Comparison of ENCODE assay signal across 13 mouse cellular contexts in genomic region chr6:55320894-55321293, GRCm38 (mm10). TPM values are rescaled to one million over a fixed set of nuclear protein-coding genes. Genes with fewer than 3 reads are reported as not detected.
A peak's percentile ranks its signal among the peaks of the same experiment; 100 is the strongest.
DNase-seq lines count a peak whose midpoint lies in the region; ATAC-seq lines count a peak whose summit lies in the region.
"Had no signal": no experiment of that assay in that cellular context is flagged by ENCODE, and none has a peak within 500 bp of the region (broad histone marks: within the 10 kb centered on the region; RNA-seq: fewer than 3 reads in every experiment).

No protein-coding gene starts in this region.

- no peaks in the 10 kb centered on the region for H3K9me3 ChIP-seq in heart, embryonic 16.5 days (replicated peaks; ENCODE audit: control insufficient read depth, low read length)
- H3K9me3 ChIP-seq in heart, embryonic 11.5 days (replicated peaks; ENCODE audit: control insufficient read depth, low read length): no peaks in the 10 kb centered on the region
- no peaks in the 10 kb centered on the region for H3K9me3 ChIP-seq in neural tube, embryonic 12.5 days
- H3K9me3 ChIP-seq in neural tube, embryonic 15.5 days (replicated peaks): no peaks in the 10 kb centered on the region
- H3K9me3 ChIP-seq in liver, embryonic 16.5 days (replicated peaks; ENCODE audit: control insufficient read depth, low read length): no peaks in the 10 kb centered on the region
- H3K9me3 ChIP-seq: embryonic facial prominence, embryonic 12.5 days; midbrain, embryonic 12.5 days had no signal

- peaks cover 4% of the 10 kb centered on the region for H3K4me1 ChIP-seq in heart, embryonic 16.5 days (ENCODE audit: control insufficient read depth, insufficient read depth, low read length)
- H3K4me1 ChIP-seq in heart, embryonic 11.5 days (ENCODE audit: control insufficient read depth, insufficient read depth, low read length): peaks cover 17% of the 10 kb centered on the region
- H3K4me1 ChIP-seq in neural tube, embryonic 12.5 days: no peaks in the 10 kb centered on the region
- peaks cover 8% of the 10 kb centered on the region; the same call in 1 of the 2 replicates for H3K4me1 ChIP-seq in neural tube, embryonic 15.5 days
- H3K4me1 ChIP-seq in liver, embryonic 16.5 days (ENCODE audit: control insufficient read depth, low read depth, low read length): peaks cover 66% of the 10 kb centered on the region
- H3K4me1 ChIP-seq: midbrain, embryonic 12.5 days had no signal

- H3K4me3 ChIP-seq in heart, embryonic 16.5 days (ENCODE audit: low read length): no peak overlapping the region
- H3K4me3 ChIP-seq in heart, embryonic 11.5 days (ENCODE audit: low read depth, low read length): no peak overlapping the region
- no peak overlapping the region for H3K4me3 ChIP-seq in neural tube, embryonic 12.5 days
- no peak overlapping the region for H3K4me3 ChIP-seq in neural tube, embryonic 15.5 days (replicated peaks)
- H3K4me3 ChIP-seq in liver, embryonic 16.5 days (ENCODE audit: low read depth, low read length): no peak overlapping the region
- H3K4me3 ChIP-seq: embryonic facial prominence, embryonic 12.5 days; midbrain, embryonic 12.5 days had no signal

- ATAC-seq in heart, embryonic 16.5 days (replicated peaks; ENCODE audit: extremely low read depth, insufficient read depth, low FRiP score): peak; percentile 25; the same call in 1 of the 2 replicates
- no peak for ATAC-seq in heart, embryonic 11.5 days (replicated peaks; ENCODE audit: insufficient number of reproducible peaks, low FRiP score, low TSS enrichment)
- 0 out of 2 replicates have a peak, but pooled peaks have one; percentile 29 for ATAC-seq in neural tube, embryonic 12.5 days (ENCODE audit: low FRiP score, low read depth)
- ATAC-seq in neural tube, embryonic 15.5 days (ENCODE audit: low FRiP score): no peak
- peak; percentile 67 for ATAC-seq in liver, embryonic 16.5 days (ENCODE audit: low read depth)
- ATAC-seq: forebrain, postnatal 0 days had no signal

- no peak overlapping the region for H3K4me2 ChIP-seq in heart, embryonic 16.5 days (ENCODE audit: low read depth, low read length)
- no peak overlapping the region for H3K4me2 ChIP-seq in heart, embryonic 11.5 days
- H3K4me2 ChIP-seq in neural tube, embryonic 12.5 days (replicated peaks): no peak overlapping the region
- no peak overlapping the region for H3K4me2 ChIP-seq in neural tube, embryonic 15.5 days
- H3K4me2 ChIP-seq in liver, embryonic 16.5 days (ENCODE audit: low read depth, low read length): peak overlapping the region; percentile 29
- H3K4me2 ChIP-seq: embryonic facial prominence, embryonic 12.5 days; midbrain, embryonic 12.5 days had no signal

- 54% methylated on average over 4 of the region's 4 CpGs for WGBS in heart, embryonic 16.5 days
- 40% methylated on average over 4 of the region's 4 CpGs for WGBS in heart, embryonic 11.5 days (ENCODE audit: insufficient replicate concordance)
- 88% methylated on average over 4 of the region's 4 CpGs for WGBS in neural tube, embryonic 12.5 days
- 89% methylated on average over 4 of the region's 4 CpGs for WGBS in neural tube, embryonic 15.5 days
- WGBS in liver, embryonic 16.5 days (ENCODE audit: insufficient replicate concordance): 36% methylated on average over 4 of the region's 4 CpGs

- H3K27me3 ChIP-seq in heart, embryonic 16.5 days (ENCODE audit: control insufficient read depth, insufficient read depth, low read length): no peaks in the 10 kb centered on the region
- no peaks in the 10 kb centered on the region for H3K27me3 ChIP-seq in heart, embryonic 11.5 days (ENCODE audit: control insufficient read depth, insufficient read depth, low read length)
- H3K27me3 ChIP-seq in neural tube, embryonic 12.5 days (replicated peaks): no peaks in the 10 kb centered on the region
- H3K27me3 ChIP-seq in neural tube, embryonic 15.5 days (replicated peaks): no peaks in the 10 kb centered on the region
- no peaks in the 10 kb centered on the region for H3K27me3 ChIP-seq in liver, embryonic 16.5 days (ENCODE audit: control insufficient read depth, insufficient read depth, low read depth, low read length)
- H3K27me3 ChIP-seq: embryonic facial prominence, embryonic 12.5 days; midbrain, embryonic 12.5 days had no signal

- H3K27ac ChIP-seq in heart, embryonic 16.5 days (ENCODE audit: low read length): no peak overlapping the region
- no peak overlapping the region for H3K27ac ChIP-seq in heart, embryonic 11.5 days (ENCODE audit: low read depth, low read length)
- no peak overlapping the region for H3K27ac ChIP-seq in neural tube, embryonic 12.5 days
- no peak overlapping the region for H3K27ac ChIP-seq in neural tube, embryonic 15.5 days (replicated peaks)
- H3K27ac ChIP-seq in liver, embryonic 16.5 days (ENCODE audit: low read length): peak overlapping the region; percentile 64
- H3K27ac ChIP-seq: embryonic facial prominence, embryonic 12.5 days; midbrain, embryonic 12.5 days had no signal

- peak; percentile 14 for DNase-seq in brain, adult 2 months (ENCODE audit: low read depth, low spot score)
- no peak for DNase-seq in thymus, postnatal 36 days
- DNase-seq in cerebellum, adult 18-20 months: no peak
- DNase-seq: cerebellum, adult 9-10 months; forebrain, postnatal 0 days had no signal

- no peak overlapping the region for H3K9ac ChIP-seq in heart, embryonic 16.5 days (ENCODE audit: low read length)
- no peak overlapping the region for H3K9ac ChIP-seq in heart, embryonic 11.5 days (ENCODE audit: low read depth, low read length)
- H3K9ac ChIP-seq in neural tube, embryonic 12.5 days: no peak overlapping the region
- H3K9ac ChIP-seq in neural tube, embryonic 15.5 days (replicated peaks): no peak overlapping the region
- H3K9ac ChIP-seq in liver, embryonic 16.5 days (ENCODE audit: low read depth, low read length): peak overlapping the region; percentile 45
- H3K9ac ChIP-seq: embryonic facial prominence, embryonic 12.5 days; forebrain, postnatal 0 days; midbrain, embryonic 12.5 days had no signal

- no peaks in the 10 kb centered on the region for H3K36me3 ChIP-seq in heart, embryonic 16.5 days (ENCODE audit: control insufficient read depth, insufficient read depth)
- H3K36me3 ChIP-seq in heart, embryonic 11.5 days (ENCODE audit: control insufficient read depth, insufficient read depth, low read length): no peaks in the 10 kb centered on the region
- H3K36me3 ChIP-seq in neural tube, embryonic 12.5 days: no peaks in the 10 kb centered on the region
- no peaks in the 10 kb centered on the region for H3K36me3 ChIP-seq in neural tube, embryonic 15.5 days
- no peaks in the 10 kb centered on the region for H3K36me3 ChIP-seq in liver, embryonic 16.5 days (ENCODE audit: control insufficient read depth, insufficient read depth)

RNA-seq across cellular contexts. Expression of gene Aqp1, which starts 15.3 kb away (rescaled TPM):
- polyA plus RNA-seq in heart, embryonic 16.5 days (2015; fragmentation: Nextera tagmentation; extraction: Ambion mirVana): 59.2 and 62.7 TPM in 2 replicates
- polyA plus RNA-seq in heart, embryonic 11.5 days (2014; fragmentation: Nextera tagmentation; extraction: Ambion mirVana): 2.1 and 3.7 TPM in 2 replicates
- polyA plus RNA-seq in neural tube, embryonic 12.5 days (2016; fragmentation: Nextera tagmentation; extraction: Ambion mirVana): 3.0 and 3.4 TPM in 2 replicates
- polyA plus RNA-seq in neural tube, embryonic 15.5 days (2015; fragmentation: Nextera tagmentation; extraction: Ambion mirVana): 7.4 and 11.5 TPM in 2 replicates
- polyA plus RNA-seq in liver, embryonic 16.5 days (2015; fragmentation: Nextera tagmentation; extraction: Ambion mirVana): 75.9 and 78.9 TPM in 2 replicates

RNA-seq across cellular contexts. Expression of gene Ghrhr, which starts 55.2 kb away (rescaled TPM):
- polyA plus RNA-seq in heart, embryonic 16.5 days (2015; fragmentation: Nextera tagmentation; extraction: Ambion mirVana): not detected in 2 replicates
- polyA plus RNA-seq in heart, embryonic 11.5 days (2014; fragmentation: Nextera tagmentation; extraction: Ambion mirVana): not detected in 2 replicates
- not detected in 2 replicates for polyA plus RNA-seq in neural tube, embryonic 12.5 days (2016; fragmentation: Nextera tagmentation; extraction: Ambion mirVana)
- polyA plus RNA-seq in neural tube, embryonic 15.5 days (2015; fragmentation: Nextera tagmentation; extraction: Ambion mirVana): not detected in 2 replicates
- not detected in 2 replicates for polyA plus RNA-seq in liver, embryonic 16.5 days (2015; fragmentation: Nextera tagmentation; extraction: Ambion mirVana)
- polyA plus RNA-seq: embryonic facial prominence, embryonic 12.5 days; forebrain, postnatal 0 days; liver, adult 2 months; midbrain, embryonic 12.5 days had no signal

Comparison
In these comparisons a context has a peak if more than half of its experiments do, and no peak if none do; other contexts are left out.
1. ATAC-seq: peak in heart, embryonic 16.5 days (single experiment), neural tube, embryonic 12.5 days (single experiment) and liver, embryonic 16.5 days (single experiment); none in heart, embryonic 11.5 days (single experiment) and neural tube, embryonic 15.5 days (single experiment).